Mouse (Mus musculus) brain, embryonic 14.5 days (tissue): Measurements from ENCODE around the gene Rbm18.

Source experiments
- CTCF ChIP-seq: fragments of 200-500 bp; IDR thresholded peaks from 2 replicates; pipeline ENCODE4 v1.5.1; 2012; ENCODE audit warnings: inconsistent platforms, mild to moderate bottlenecking, moderate library complexity, borderline replicate concordance; ENCODE audit not compliant: insufficient read depth, insufficient read length; ENCODE audit errors: extremely low read depth
- POLR2A ChIP-seq: fragments of 200-500 bp; IDR thresholded peaks from 2 replicates; pipeline ENCODE4 v1.6.1; 2012; ENCODE audit warnings: mild to moderate bottlenecking, inconsistent platforms, borderline replicate concordance; ENCODE audit not compliant: poor library complexity, insufficient read depth, insufficient read length, severe bottlenecking; ENCODE audit errors: extremely low read depth

DNA sequence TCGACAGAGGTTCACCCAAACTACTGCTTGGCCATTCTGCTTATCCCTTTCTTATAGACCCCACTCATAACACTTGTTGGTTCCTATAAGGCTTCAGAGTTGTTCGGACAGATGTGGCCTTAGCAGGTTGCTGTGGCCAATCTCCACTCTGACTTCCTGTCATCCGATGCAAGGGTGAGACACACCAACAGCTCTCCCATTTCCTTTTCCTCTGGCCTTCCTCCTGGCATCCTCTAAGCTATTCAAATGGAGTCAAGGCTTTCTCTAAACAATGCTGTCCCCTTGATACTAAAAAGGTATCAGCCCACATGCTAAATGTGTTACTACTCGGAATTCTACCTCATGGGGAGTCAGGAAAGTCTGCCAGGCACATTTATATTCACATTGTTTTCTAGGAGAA lies 8.6 kb downstream of the Rbm18 start:
- TF ChIP-seq CTCF = no peak
- TF ChIP-seq POLR2A = no peak
